Mouse (Mus musculus): ENCODE results near the gene Polg. TPM values are rescaled to one million over a fixed set of nuclear protein-coding genes. Genes with fewer than 3 reads are reported as not detected.

The Polg gene
- polyA plus RNA-seq, 1 experiment from 2014 or later, result 19.1 TPM

DNA sequence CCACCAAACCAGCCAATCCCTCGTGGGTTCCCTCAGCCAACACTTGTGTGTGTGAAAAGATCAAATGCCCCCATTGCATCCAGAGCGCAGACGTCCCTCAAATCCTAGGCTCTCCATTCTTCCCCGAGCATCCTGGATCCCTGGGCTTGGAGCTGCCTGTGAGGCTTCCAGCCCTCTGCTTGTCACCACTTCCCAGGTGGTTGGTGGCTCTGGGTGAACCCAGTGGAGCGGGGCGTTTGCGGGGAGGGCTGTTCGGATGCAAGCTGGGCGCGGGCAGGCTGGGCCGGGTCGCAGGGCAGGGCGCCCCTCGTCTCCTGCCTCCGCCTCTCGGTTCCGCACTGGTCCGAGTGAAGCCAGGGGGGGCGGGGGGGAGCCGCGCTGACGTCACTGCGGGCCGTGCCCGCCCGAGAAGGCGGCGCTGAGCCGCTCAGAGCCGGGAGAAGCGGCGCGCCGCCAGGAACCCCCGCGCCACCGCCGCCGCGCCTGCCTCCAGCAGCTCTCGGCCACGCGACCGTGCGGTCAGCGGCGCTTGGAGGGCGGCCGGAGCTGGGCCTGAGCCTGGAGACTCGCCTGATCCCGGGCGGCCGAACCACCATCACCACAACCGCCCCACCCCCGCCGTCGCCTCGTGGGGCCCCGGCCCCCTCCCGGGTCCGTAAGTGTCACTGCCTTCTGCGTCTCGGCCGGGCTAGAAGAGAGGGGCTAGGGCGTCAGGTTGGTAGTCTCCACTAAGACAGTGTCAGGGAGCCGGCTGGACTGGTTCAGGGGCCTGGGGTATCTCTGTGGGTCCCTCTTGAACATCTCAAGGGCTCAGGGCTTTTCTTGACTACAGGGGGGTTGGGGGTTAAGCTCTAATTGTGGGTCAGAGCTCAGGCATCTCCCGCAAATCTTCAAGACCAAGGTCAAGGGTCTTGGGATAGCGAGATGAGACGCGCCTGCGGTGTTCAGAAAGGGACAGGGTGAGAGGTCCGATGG is 33.7 kb upstream of the Polg start:
- Histone ChIP-seq H3K27me3 (ENCODE audit: insufficient read depth, low read length) (peaks cover 100% of the 10 kb centered on the region), H3K4me1 (ENCODE audit: insufficient read depth) (peaks cover 3% of the 10 kb centered on the region; the same call in 1 of the 2 replicates), H3K4me3 (ENCODE audit: low read depth, low read length) (no peak overlapping the region), H3K9ac (replicated peaks) (no peak overlapping the region), H3K9me3 (ENCODE audit: low read length) (no peaks in the 10 kb centered on the region), H3K4me2 (ENCODE audit: low read depth, low read length) (no peak overlapping the region), H3K27ac (ENCODE audit: low read depth) (no peak overlapping the region), H3K36me3 (replicated peaks; ENCODE audit: insufficient read depth, low read length) (no peaks in the 10 kb centered on the region)
- TF ChIP-seq CTCF (IDR thresholded peaks at IDR 0.05; ENCODE audit: low read depth) (no peak), EP300 (IDR thresholded peaks at IDR 0.05; ENCODE audit: low read depth) (no peak)
- no peak for DNase-seq
- 3% methylated on average over 65 of the region's 72 CpGs for WGBS (ENCODE audit: insufficient replicate concordance)
- ATAC-seq, result no peak

DNA sequence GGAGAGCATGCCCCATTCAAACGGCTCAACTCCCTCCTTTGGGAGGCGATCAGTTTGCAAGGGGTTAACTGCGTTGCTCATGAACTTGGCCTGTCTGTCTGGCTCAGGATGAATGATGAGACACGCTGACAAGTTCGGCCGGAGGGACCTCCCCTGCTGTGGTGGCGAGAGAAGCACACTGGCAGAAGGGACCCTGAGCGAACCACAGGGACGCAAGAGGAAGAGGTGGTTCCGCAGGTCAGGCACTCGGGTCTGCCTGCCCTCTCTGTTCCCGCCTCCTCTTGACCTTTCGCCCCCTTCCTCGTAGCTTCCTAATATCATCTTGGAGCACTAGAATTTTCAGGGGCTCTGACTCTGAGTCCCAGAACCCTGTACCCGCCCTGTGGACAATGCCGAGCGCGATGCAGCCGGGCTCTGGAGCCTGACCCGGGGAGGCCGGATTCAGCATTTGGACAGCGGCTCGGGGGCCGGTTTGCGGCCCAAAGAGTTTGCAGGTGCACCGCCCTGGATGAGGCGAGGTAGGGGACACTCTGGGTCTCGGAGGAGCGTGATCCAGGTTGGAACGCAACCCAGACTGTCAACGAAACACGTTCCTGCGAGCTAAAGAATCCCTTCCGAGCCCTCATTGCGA is 32.9 kb upstream of the Polg start:
- Histone ChIP-seq H3K27me3 (ENCODE audit: insufficient read depth, low read length) (peaks cover 100% of the 10 kb centered on the region), H3K4me3 (ENCODE audit: low read depth, low read length) (no peak overlapping the region; the same call in 1 of the 2 replicates), H3K4me2 (ENCODE audit: low read depth, low read length) (no peak overlapping the region), H3K36me3 (replicated peaks; ENCODE audit: insufficient read depth, low read length) (no peaks in the 10 kb centered on the region), H3K9me3 (ENCODE audit: low read length) (no peaks in the 10 kb centered on the region), H3K27ac (ENCODE audit: low read depth) (no peak overlapping the region), H3K9ac (replicated peaks) (no peak overlapping the region), H3K4me1 (ENCODE audit: insufficient read depth) (no peaks in the 10 kb centered on the region)
- TF ChIP-seq EP300 (IDR thresholded peaks at IDR 0.05; ENCODE audit: low read depth) (no peak), CTCF (IDR thresholded peaks at IDR 0.05; ENCODE audit: low read depth) (no peak)
- DNase-seq (peak; percentile 61), ATAC-seq (no peak)
- 2% methylated on average over 35 of the region's 35 CpGs for WGBS (ENCODE audit: insufficient replicate concordance)

DNA sequence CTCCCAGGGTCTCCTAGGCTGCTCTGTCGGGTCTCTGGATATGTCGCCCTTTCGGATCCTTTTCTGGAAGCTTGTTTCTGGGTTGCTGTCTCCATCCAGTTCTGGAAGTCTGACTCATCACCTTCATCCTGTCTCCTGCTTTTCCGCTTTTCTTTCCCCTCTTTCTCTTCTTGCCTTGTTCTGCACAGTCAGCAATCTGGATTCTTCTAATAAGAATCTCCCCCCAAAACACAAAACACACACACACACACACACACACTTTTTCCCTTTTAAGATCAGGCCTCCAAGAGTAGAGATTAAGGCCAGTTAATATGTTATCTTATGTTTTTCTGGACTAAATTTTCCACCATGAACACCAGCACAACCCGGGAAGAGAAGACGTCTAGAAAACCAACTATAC is 32.2 kb upstream of the Polg start:
- Histone ChIP-seq H3K36me3 (replicated peaks; ENCODE audit: insufficient read depth, low read length) (no peaks in the 10 kb centered on the region), H3K9me3 (ENCODE audit: low read length) (no peaks in the 10 kb centered on the region), H3K4me1 (ENCODE audit: insufficient read depth) (no peaks in the 10 kb centered on the region), H3K27ac (ENCODE audit: low read depth) (no peak overlapping the region), H3K4me2 (ENCODE audit: low read depth, low read length) (no peak overlapping the region), H3K4me3 (ENCODE audit: low read depth, low read length) (no peak overlapping the region), H3K27me3 (ENCODE audit: insufficient read depth, low read length) (peaks cover 94% of the 10 kb centered on the region), H3K9ac (replicated peaks) (no peak overlapping the region)
- TF ChIP-seq CTCF (IDR thresholded peaks at IDR 0.05; ENCODE audit: low read depth) (no peak), EP300 (IDR thresholded peaks at IDR 0.05; ENCODE audit: low read depth) (no peak)
- no peak for DNase-seq
- no peak for ATAC-seq
- whole genome bisulfite sequencing (ENCODE audit: insufficient replicate concordance), result 7% methylated on average over 6 of the region's 6 CpGs

GRCm38 (mm10) chr7:79497701-79498115 is 31.5 kb upstream of the Polg start:
- DNase-seq, result no peak

DNA sequence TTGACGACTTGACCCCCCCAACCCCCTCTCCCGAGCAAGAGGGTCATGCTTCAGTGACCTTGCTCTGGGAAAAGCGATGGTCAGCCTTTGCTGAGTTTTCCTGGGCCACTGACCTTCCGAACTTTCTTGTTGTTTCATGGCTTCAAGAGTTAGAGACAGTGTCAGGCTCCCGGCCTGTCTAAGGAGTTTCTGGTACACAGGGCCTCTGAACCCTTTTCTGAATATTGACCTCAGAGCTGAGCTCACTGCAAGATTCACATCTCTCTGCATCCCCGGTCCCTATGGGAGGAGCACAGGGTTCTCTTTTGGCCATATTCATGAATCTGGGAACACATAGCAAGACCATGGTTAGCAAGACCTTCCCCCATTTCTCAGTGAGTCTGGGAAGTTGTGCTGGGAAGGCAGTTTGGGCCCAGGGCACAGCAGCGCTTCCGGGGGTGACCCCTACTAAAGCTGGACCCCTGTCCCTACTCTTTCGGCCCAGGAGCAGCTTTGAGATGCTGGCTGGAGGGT is 30.7 kb upstream of the Polg start:
- no peak for TF ChIP-seq EP300 (IDR thresholded peaks at IDR 0.05; ENCODE audit: low read depth)
- no peak for TF ChIP-seq CTCF (IDR thresholded peaks at IDR 0.05; ENCODE audit: low read depth)

More at GRCm38 (mm10) chr7:79497701-79498115, 31.5 kb upstream of the Polg start:
- Histone ChIP-seq H3K4me2 (ENCODE audit: low read depth, low read length) (no peak overlapping the region), H3K4me3 (ENCODE audit: low read depth, low read length) (no peak overlapping the region), H3K9ac (replicated peaks) (no peak overlapping the region), H3K4me1 (ENCODE audit: insufficient read depth) (no peaks in the 10 kb centered on the region), H3K36me3 (replicated peaks; ENCODE audit: insufficient read depth, low read length) (no peaks in the 10 kb centered on the region), H3K27me3 (ENCODE audit: insufficient read depth, low read length) (peaks cover 87% of the 10 kb centered on the region), H3K27ac (ENCODE audit: low read depth) (no peak overlapping the region), H3K9me3 (ENCODE audit: low read length) (no peaks in the 10 kb centered on the region)
- ATAC-seq, result no peak
- WGBS (ENCODE audit: insufficient replicate concordance), result 5% methylated on average over 20 of the region's 20 CpGs
- TF ChIP-seq EP300 (IDR thresholded peaks at IDR 0.05; ENCODE audit: low read depth) (no peak), CTCF (IDR thresholded peaks at IDR 0.05; ENCODE audit: low read depth) (no peak)

More for the DNA sequence above, 30.7 kb upstream of the Polg start:
- H3K27me3 ChIP-seq (ENCODE audit: insufficient read depth, low read length), result peaks cover 79% of the 10 kb centered on the region
- no peak for DNase-seq
- no peak overlapping the region for H3K4me2 ChIP-seq (ENCODE audit: low read depth, low read length)
- H3K27ac ChIP-seq (ENCODE audit: low read depth), result no peak overlapping the region
- no peak for ATAC-seq
- no peaks in the 10 kb centered on the region for H3K9me3 ChIP-seq (ENCODE audit: low read length)
- H3K4me3 ChIP-seq (ENCODE audit: low read depth, low read length), result no peak overlapping the region
- no peak overlapping the region for H3K9ac ChIP-seq (replicated peaks)
- 15% methylated on average over 9 of the region's 9 CpGs for WGBS (ENCODE audit: insufficient replicate concordance)
- H3K4me1 ChIP-seq (ENCODE audit: insufficient read depth), result no peaks in the 10 kb centered on the region
- H3K36me3 ChIP-seq (replicated peaks; ENCODE audit: insufficient read depth, low read length), result no peaks in the 10 kb centered on the region

Data from liver, postnatal 0 days (tissue).